Mouse (Mus musculus) spleen, adult 2 months (tissue): Measurements from ENCODE around the gene Kdm5b. TPM values are rescaled to one million over a fixed set of nuclear protein-coding genes. Genes with fewer than 3 reads are reported as not detected.

Experiments
- DNase-seq, 2 experiments: peaks; one replicate each; pipeline versions ENCODE4 v3.0.0 to v3.0.0-alpha.2; 2012 to 2021; ENCODE audit warnings: low spot score in 2 of 2, low read depth in 1 of 2
- H3K27ac ChIP-seq: fragments of 200-500 bp; 2 replicates; pipeline ENCODE4 v1.5.1; 2012; ENCODE audit warnings: low read length, inconsistent platforms; ENCODE audit not compliant: insufficient read depth
- H3K27me3 ChIP-seq: fragments of 200-500 bp; 2 replicates; pipeline ENCODE4 v1.6.1; 2012; ENCODE audit warnings: mild to moderate bottlenecking, moderate library complexity, low read length, inconsistent platforms; ENCODE audit not compliant: control insufficient read depth, insufficient read depth
- H3K36me3 ChIP-seq: fragments of 200-500 bp; 2 replicates; pipeline ENCODE4 v1.6.1; 2012; ENCODE audit warnings: mild to moderate bottlenecking, low read length, inconsistent platforms; ENCODE audit not compliant: control insufficient read depth, insufficient read depth
- H3K4me1 ChIP-seq: fragments of 200-500 bp; 2 replicates; pipeline ENCODE4 v1.6.1; 2011; ENCODE audit warnings: inconsistent platforms; ENCODE audit not compliant: control insufficient read depth, insufficient read depth, insufficient read length
- H3K4me3 ChIP-seq: fragments of 200-500 bp; 2 replicates; pipeline ENCODE4 v1.5.1; 2011; ENCODE audit warnings: mild to moderate bottlenecking, inconsistent platforms; ENCODE audit not compliant: insufficient read depth, insufficient read length; ENCODE audit errors: extremely low read depth
- CTCF ChIP-seq: fragments of 200-500 bp; IDR thresholded peaks from 2 replicates; pipeline ENCODE4 v1.5.1; 2011; ENCODE audit warnings: mild to moderate bottlenecking, inconsistent platforms; ENCODE audit not compliant: insufficient read depth, insufficient read length, insufficient replicate concordance; ENCODE audit errors: extremely low read depth
- POLR2A ChIP-seq: fragments of 200-500 bp; IDR thresholded peaks from 2 replicates; pipeline ENCODE4 v1.6.1; 2011; ENCODE audit warnings: low read depth, low read length, inconsistent platforms
- WGBS: fragments of 180-500 bp; shearing (Covaris S2); methylation state at CpG from one replicate; pipeline ENCODE4 v1.1.7; 2018; 5-methylcytosine and 5-hydroxymethylcytosine counted together
- polyA plus RNA-seq: library from polyadenylated mRNA; depleted of rRNA; stranded (reverse); fragments of >200 nt; gene quantifications from 2 replicates; pipeline ENCODE4 v1.2.3, GENCODE M21; 2012; rRNA removed

The Kdm5b gene
- polyA plus RNA-seq, 1 experiment: 4.8 TPM

DNA sequence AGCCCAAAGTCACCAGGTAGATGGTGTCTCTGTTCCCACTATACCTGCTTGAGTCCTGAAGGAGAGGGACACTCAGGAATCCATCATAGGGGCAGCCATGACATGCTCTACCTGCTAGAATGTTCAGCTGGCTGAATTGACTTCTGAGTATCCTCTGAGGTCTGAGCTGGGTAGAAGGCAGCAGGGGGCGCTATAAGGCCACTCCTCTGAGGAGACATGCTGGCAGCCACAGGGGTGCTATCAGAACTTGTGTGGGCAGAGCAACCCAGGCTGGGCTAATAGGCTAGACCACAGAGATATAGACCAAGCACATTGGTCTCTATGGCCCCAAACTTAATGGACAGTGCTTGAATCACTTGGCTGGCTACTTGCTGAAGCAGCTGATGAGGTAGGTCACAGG is 114.3 kb downstream of the Kdm5b start:
- Histone ChIP-seq H3K27ac (no peak overlapping the region), H3K27me3 (0 out of 2 replicates have a peak, but pooled peaks cover 1% of the 10 kb centered on the region), H3K4me1 (no peaks in the 10 kb centered on the region), H3K36me3 (no peaks in the 10 kb centered on the region), H3K4me3 (no peak overlapping the region)
- peak in 1 of 2 experiments; percentile 37 for DNase-seq
- TF ChIP-seq POLR2A (no peak), CTCF (peak; percentile 32; the same call in 1 of the 2 replicates)
- WGBS: 27% methylated on average over 1 of the region's 1 CpGs

DNA sequence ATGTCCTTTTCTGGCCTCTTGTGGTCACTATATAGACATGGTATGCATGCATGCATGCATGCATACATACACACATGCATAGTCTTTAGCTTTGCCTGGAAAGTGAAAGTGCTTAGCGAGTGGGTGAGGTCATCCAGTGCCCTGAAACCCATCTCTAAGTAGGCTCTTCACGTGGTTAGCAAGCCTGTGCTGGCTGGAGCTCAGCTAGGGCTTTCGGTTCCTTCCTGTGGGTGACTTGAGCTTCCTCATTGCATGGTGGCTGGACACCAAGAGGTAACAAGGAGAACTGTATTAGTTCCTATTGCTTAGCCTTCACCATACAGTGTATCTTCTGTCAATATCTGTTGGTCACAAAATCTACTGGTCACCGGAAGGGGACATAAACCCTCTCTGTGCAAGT is 119.5 kb downstream of the Kdm5b start:
- no peaks in the 10 kb centered on the region for H3K36me3 ChIP-seq
- no peak overlapping the region for H3K4me3 ChIP-seq
- peak; percentile 52 to 69 for DNase-seq
- WGBS: 8% methylated on average over 4 of the region's 4 CpGs
- H3K27me3 ChIP-seq: peaks cover 2% of the 10 kb centered on the region; the same call in 1 of the 2 replicates
- peaks cover 7% of the 10 kb centered on the region; the same call in 1 of the 2 replicates for H3K4me1 ChIP-seq
- TF ChIP-seq CTCF: no peak
- no peak overlapping the region for H3K27ac ChIP-seq

DNA sequence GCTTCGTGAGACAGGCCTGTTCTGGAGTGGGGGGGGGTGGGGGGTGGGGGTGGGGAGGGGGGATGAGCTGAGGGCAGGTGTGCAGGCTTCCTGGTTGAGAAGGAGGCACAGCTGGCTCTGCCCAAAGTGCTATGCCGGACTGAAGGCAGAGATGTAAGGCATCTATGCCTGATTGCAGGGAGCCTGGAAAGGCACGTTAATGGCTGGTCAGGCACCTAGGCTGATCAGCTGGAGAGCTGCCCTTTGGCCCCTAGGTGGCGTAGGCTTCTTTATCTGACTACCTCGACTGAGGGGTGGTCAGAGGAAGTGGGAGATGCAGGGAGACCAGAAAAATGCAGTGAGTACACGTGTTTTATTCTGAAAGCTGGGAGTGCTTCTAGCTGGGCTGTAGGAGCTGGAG is 120.6 kb downstream of the Kdm5b start:
- no peaks in the 10 kb centered on the region for H3K36me3 ChIP-seq
- H3K4me3 ChIP-seq: no peak overlapping the region
- DNase-seq: no peak
- H3K27me3 ChIP-seq: peaks cover 2% of the 10 kb centered on the region; the same call in 1 of the 2 replicates
- TF ChIP-seq CTCF: no peak
- TF ChIP-seq POLR2A: no peak
- no peak overlapping the region for H3K27ac ChIP-seq
- peaks cover 7% of the 10 kb centered on the region; the same call in 1 of the 2 replicates for H3K4me1 ChIP-seq
- WGBS: 43% methylated on average over 6 of the region's 6 CpGs

DNA sequence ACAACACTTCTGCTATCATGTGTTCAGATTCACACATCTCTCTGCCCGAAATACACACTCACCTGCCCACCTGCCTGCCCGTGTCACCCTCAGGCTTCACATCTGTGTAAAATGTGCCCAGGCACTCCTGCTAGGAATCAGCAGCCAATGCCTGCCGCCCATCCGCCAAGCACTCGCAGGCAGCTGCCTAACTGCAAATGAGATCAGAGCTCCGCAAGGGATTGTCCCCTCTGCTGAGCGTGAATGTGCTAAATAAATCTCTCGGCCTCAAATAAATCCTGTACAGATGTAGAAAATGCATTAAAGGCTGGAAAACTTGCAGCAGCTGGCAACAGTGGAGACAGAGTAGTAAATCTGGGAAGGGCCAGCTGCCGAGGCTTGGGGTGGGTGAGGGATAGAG is 122.5 kb downstream of the Kdm5b start:
- Histone ChIP-seq H3K4me3 (no peak overlapping the region), H3K4me1 (peaks cover 7% of the 10 kb centered on the region; the same call in 1 of the 2 replicates), H3K27me3 (peaks cover 2% of the 10 kb centered on the region; the same call in 1 of the 2 replicates), H3K27ac (no peak overlapping the region), H3K36me3 (no peaks in the 10 kb centered on the region)
- TF ChIP-seq POLR2A (no peak), CTCF (no peak)
- 91% methylated on average over 9 of the region's 9 CpGs for WGBS
- no peak for DNase-seq

Other genes with a start within 250 kb of the Kdm5b start
- 20.1 and 28.5 TPM in 2 replicates for gene Ppfia4, start 227.2 kb upstream of the Kdm5b start, polyA plus RNA-seq
- gene Tmem183a, start 198.2 kb upstream of the Kdm5b start, polyA plus RNA-seq: 39.2 and 42.2 TPM in 2 replicates
- not detected in 2 replicates for gene 4933406M09Rik, start 174.2 kb upstream of the Kdm5b start, polyA plus RNA-seq
- gene Cyb5r1, start 154.6 kb upstream of the Kdm5b start, polyA plus RNA-seq: 46.0 and 46.4 TPM in 2 replicates
- 106 and 122 TPM in 2 replicates for gene Adipor1, start 144.8 kb upstream of the Kdm5b start, polyA plus RNA-seq
- 4.8 and 5.9 TPM in 2 replicates for gene Klhl12, start 104.6 kb upstream of the Kdm5b start, polyA plus RNA-seq
- 8.6 and 9.4 TPM in 2 replicates for gene Rabif, start 65.5 kb upstream of the Kdm5b start, polyA plus RNA-seq
- not detected in 2 replicates for gene Mgat4e, start 10.5 kb upstream of the Kdm5b start, polyA plus RNA-seq
- gene Syt2, start 86.5 kb downstream of the Kdm5b start, polyA plus RNA-seq: 0.01 TPM in 1 of 2 replicates, not detected in the other